Mouse (Mus musculus): ENCODE measurements at regions not wholly inside any gene's neighbourhood (a gene's known extent, or its start where the extent isn't known, plus 50 kb on each side); places are given as distances from the start of the nearest gene placed in this dataset.

GRCm38 (mm10) chr3:51122541-51122935, 101.7 kb upstream of the Noct start:
- no peak for DNase-seq (ENCODE audit: extremely low spot score in 1 of 2, low spot score in 1 of 2)

- DNase-seq (ENCODE audit: extremely low spot score in 1 of 2, low spot score in 1 of 2) = no peak
Measured at GRCm38 (mm10) chr3:51127875-51128274, 96.4 kb upstream of the Noct start.

GRCm38 (mm10) chr3:51128491-51129155, 95.6 kb upstream of the Noct start:
- no peak for DNase-seq (ENCODE audit: extremely low spot score in 1 of 2, low spot score in 1 of 2)

GRCm38 (mm10) chr3:51130709-51131108, 93.5 kb upstream of the Noct start:
- DNase-seq (ENCODE audit: extremely low spot score in 1 of 2, low spot score in 1 of 2) = no peak

GRCm38 (mm10) chr3:51131341-51131740, 92.9 kb upstream of the Noct start:
- DNase-seq (ENCODE audit: extremely low spot score in 1 of 2, low spot score in 1 of 2) = no peak

- no peak for DNase-seq (ENCODE audit: extremely low spot score in 1 of 2, low spot score in 1 of 2)
Measured at GRCm38 (mm10) chr3:51132736-51133135, 91.5 kb upstream of the Noct start.

- no peak for DNase-seq (ENCODE audit: extremely low spot score in 1 of 2, low spot score in 1 of 2)
Measured at GRCm38 (mm10) chr3:51135581-51135980, 88.7 kb upstream of the Noct start.

GRCm38 (mm10) chr3:51137730-51138312, 86.4 kb upstream of the Noct start:
- no peak for DNase-seq (ENCODE audit: extremely low spot score in 1 of 2, low spot score in 1 of 2)

GRCm38 (mm10) chr3:51145985-51146384, 78.3 kb upstream of the Noct start:
- DNase-seq (ENCODE audit: extremely low spot score in 1 of 2, low spot score in 1 of 2) = no peak

- no peak for DNase-seq (ENCODE audit: extremely low spot score in 1 of 2, low spot score in 1 of 2)
Measured at GRCm38 (mm10) chr3:51150012-51150411, 74.2 kb upstream of the Noct start.

- no peak for DNase-seq (ENCODE audit: extremely low spot score in 1 of 2, low spot score in 1 of 2)
Measured at GRCm38 (mm10) chr3:51151104-51151503, 73.1 kb upstream of the Noct start.

GRCm38 (mm10) chr3:51155621-51156020, 68.6 kb upstream of the Noct start:
- no peak for DNase-seq (ENCODE audit: extremely low spot score in 1 of 2, low spot score in 1 of 2)

- peak; percentile 11 to 58 for DNase-seq (ENCODE audit: extremely low spot score in 1 of 2, low spot score in 1 of 2)
Measured at GRCm38 (mm10) chr3:51156386-51157290, 67.6 kb upstream of the Noct start.

GRCm38 (mm10) chr3:51157291-51157650, 67.0 kb upstream of the Noct start:
- no peak for DNase-seq (ENCODE audit: extremely low spot score in 1 of 2, low spot score in 1 of 2)

GRCm38 (mm10) chr3:51158449-51158848, 65.8 kb upstream of the Noct start:
- no peak for DNase-seq (ENCODE audit: extremely low spot score in 1 of 2, low spot score in 1 of 2)

- DNase-seq (ENCODE audit: extremely low spot score in 1 of 2, low spot score in 1 of 2) = no peak
Measured at GRCm38 (mm10) chr3:51159322-51159721, 64.9 kb upstream of the Noct start.

- no peak for DNase-seq (ENCODE audit: extremely low spot score in 1 of 2, low spot score in 1 of 2)
Measured at GRCm38 (mm10) chr3:51159881-51160280, 64.4 kb upstream of the Noct start.

GRCm38 (mm10) chr3:51160625-51161024, 63.6 kb upstream of the Noct start:
- DNase-seq (ENCODE audit: extremely low spot score in 1 of 2, low spot score in 1 of 2) = no peak

- DNase-seq (ENCODE audit: extremely low spot score in 1 of 2, low spot score in 1 of 2) = no peak
Measured at GRCm38 (mm10) chr3:51169150-51169925, 54.9 kb upstream of the Noct start.

GRCm38 (mm10) chr3:51170225-51170852, 53.9 kb upstream of the Noct start:
- DNase-seq (ENCODE audit: extremely low spot score in 1 of 2, low spot score in 1 of 2) = peak; percentile 62 to 94

All from frontal cortex, adult 2 months (tissue).